Mouse (Mus musculus) thymus, adult 2 months (tissue): ENCODE measurements around the gene Gm20683.

Source experiments
- CTCF ChIP-seq: fragments of 200-500 bp; IDR thresholded peaks from 2 replicates; pipeline ENCODE4 v1.5.1; 2012; ENCODE audit warnings: mild to moderate bottlenecking, control low read depth, low read length, moderate library complexity, borderline replicate concordance; ENCODE audit not compliant: control insufficient read depth, poor library complexity, insufficient read depth; ENCODE audit errors: extremely low read depth
- POLR2A ChIP-seq: fragments of 200-500 bp; IDR thresholded peaks from 2 replicates; pipeline ENCODE4 v1.6.1; 2012; ENCODE audit warnings: mild to moderate bottlenecking, low read length, control low read depth, moderate library complexity; ENCODE audit not compliant: control insufficient read depth, poor library complexity, insufficient read depth; ENCODE audit errors: extremely low read depth

GRCm38 (mm10) chr17:25829558-25830017 lies 12.0 kb downstream of the Gm20683 start:
- TF ChIP-seq POLR2A = no peak
- no peak for TF ChIP-seq CTCF
